Mouse (Mus musculus): Measurements from ENCODE around the gene Nfkb1. TPM values are rescaled to one million over a fixed set of nuclear protein-coding genes. Genes with fewer than 3 reads are reported as not detected.

Nfkb1 gene
- total RNA-seq, 2 experiments from 2014 or later, result 48.3 to 58.1 TPM

Other genes with a start within 250 kb of the Nfkb1 start
- gene Manba, start 205.9 kb downstream of the Nfkb1 start, total RNA-seq (2021), result 10 to 100 TPM; 12.9 to 18.6 TPM
- 1 to 10 TPM; 6.7 to 8.9 TPM for gene Slc39a8, start 133.7 kb upstream of the Nfkb1 start, total RNA-seq (2021)

Data from adrenal gland, postnatal 10 days (tissue).